Mouse (Mus musculus) midbrain, embryonic 13.5 days (tissue): Measurements from ENCODE around the gene Foxd2. TPM values are rescaled to one million over a fixed set of nuclear protein-coding genes. Genes with fewer than 3 reads are reported as not detected.

Experiments used
- ATAC-seq: fragments of 200-750 bp; cut with Nextera tagmentation; 2 replicates; pipeline ENCODE4 v1.8.0; 2017; ENCODE audit warnings: mild to moderate bottlenecking, moderate TSS enrichment, moderate library complexity
- H3K27ac ChIP-seq: fragments of 300-500 bp; sonication (generic); 2 replicates; pipeline ENCODE4 v1.5.1; 2015; ENCODE audit warnings: inconsistent platforms, mild to moderate bottlenecking, moderate library complexity
- H3K27me3 ChIP-seq: fragments of 300-500 bp; sonication (generic); 2 replicates; pipeline ENCODE4 v1.6.1; 2015; ENCODE audit warnings: mild to moderate bottlenecking, inconsistent platforms
- H3K36me3 ChIP-seq: fragments of 300-500 bp; sonication (generic); 2 replicates; pipeline ENCODE4 v1.6.1; 2015; ENCODE audit warnings: mild to moderate bottlenecking, inconsistent platforms
- H3K4me1 ChIP-seq: fragments of 300-500 bp; sonication (generic); replicated peaks from 2 replicates; pipeline ENCODE4 v1.6.1; 2015; ENCODE audit warnings: inconsistent platforms
- H3K4me2 ChIP-seq: fragments of 300-500 bp; sonication (generic); replicated peaks from 2 replicates; pipeline ENCODE4 v1.6.1; 2015; ENCODE audit warnings: moderate library complexity, mild to moderate bottlenecking, inconsistent platforms
- H3K4me3 ChIP-seq: fragments of 300-500 bp; sonication (generic); replicated peaks from 2 replicates; pipeline ENCODE4 v1.5.1; 2015; ENCODE audit warnings: mild to moderate bottlenecking, inconsistent platforms
- H3K9ac ChIP-seq: fragments of 300-500 bp; sonication (generic); replicated peaks from 2 replicates; pipeline ENCODE4 v1.6.1; 2015; ENCODE audit warnings: mild to moderate bottlenecking, inconsistent platforms
- H3K9me3 ChIP-seq: fragments of 300-500 bp; sonication (generic); 2 replicates; pipeline ENCODE4 v1.6.1; 2016; ENCODE audit warnings: mild to moderate bottlenecking, inconsistent platforms
- WGBS: fragments of 180-500 bp; shearing (Covaris S2); methylation state at CpG from one replicate; pipeline ENCODE4 v1.1.7; 2015; 5-methylcytosine and 5-hydroxymethylcytosine counted together
- polyA plus RNA-seq: library from polyadenylated mRNA; unstranded; fragments of >200 nt; fragmentation: Nextera tagmentation; extraction: Ambion mirVana; gene quantifications from 2 replicates; pipeline ENCODE4 v1.2.1, GENCODE M21; 2015

The Foxd2 gene
- polyA plus RNA-seq, 1 experiment from 2014 or later = 0.50 TPM

DNA sequence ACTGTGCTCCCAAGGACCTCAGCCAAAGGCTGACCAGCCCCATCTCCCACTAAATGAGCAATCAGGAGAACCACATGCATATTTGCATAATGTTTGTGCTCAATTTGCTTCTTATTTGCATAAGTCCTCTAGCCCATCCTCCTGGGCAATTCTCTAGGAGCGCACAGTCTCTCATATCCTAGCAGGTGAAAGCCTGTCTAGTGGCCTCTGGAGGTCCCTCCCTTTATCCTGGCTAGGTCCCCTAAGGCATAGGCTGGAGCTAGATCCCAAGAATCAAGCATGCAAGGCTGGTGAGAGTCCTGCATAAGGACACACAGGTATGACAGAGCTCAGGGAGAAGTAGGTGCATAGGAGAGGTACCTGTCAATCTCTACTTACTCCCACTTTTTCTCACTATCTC, 26.4 kb downstream of the Foxd2 start:
- H3K27me3 ChIP-seq = 0 out of 2 replicates have a peak, but pooled peaks cover 4% of the 10 kb centered on the region
- no peaks in the 10 kb centered on the region for H3K9me3 ChIP-seq
- no peak overlapping the region for H3K4me3 ChIP-seq
- H3K27ac ChIP-seq = no peak overlapping the region
- peak; percentile 55; the same call in 1 of the 2 replicates for ATAC-seq
- 0 out of 2 replicates have a peak, but pooled peaks cover 3% of the 10 kb centered on the region for H3K4me1 ChIP-seq
- H3K9ac ChIP-seq = no peak overlapping the region
- H3K4me2 ChIP-seq = no peak overlapping the region
- H3K36me3 ChIP-seq = no peaks in the 10 kb centered on the region
- 70% methylated on average over 1 of the region's 1 CpGs for WGBS

DNA sequence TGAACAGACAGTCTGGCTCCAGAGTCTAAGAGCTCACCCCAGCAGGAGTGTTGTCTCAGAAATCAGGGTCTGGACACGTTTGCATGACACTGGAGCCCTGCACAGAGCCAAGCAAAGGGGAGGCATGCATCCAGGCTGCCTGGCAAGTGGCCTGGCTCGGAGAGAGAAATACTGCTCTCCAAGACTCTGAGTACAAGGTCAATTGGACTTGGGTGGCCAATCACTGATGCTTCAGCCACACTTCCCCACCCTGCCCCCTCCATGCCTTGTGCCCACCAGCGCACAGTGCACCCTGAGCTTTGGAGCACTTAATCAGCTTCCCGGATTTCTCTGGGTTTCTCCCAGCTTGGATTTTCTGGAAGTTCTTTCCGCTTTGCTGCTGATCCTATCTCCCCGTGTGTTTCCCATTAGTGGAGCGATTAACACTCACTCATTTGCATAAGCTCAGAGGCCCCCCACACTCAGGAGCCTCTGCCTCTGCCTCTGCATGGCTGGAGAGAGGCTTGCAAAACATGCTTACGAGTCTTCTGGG, 32.2 kb downstream of the Foxd2 start:
- Histone ChIP-seq H3K4me1 (0 out of 2 replicates have a peak, but pooled peaks cover 3% of the 10 kb centered on the region), H3K4me2 (no peak overlapping the region), H3K4me3 (no peak overlapping the region), H3K9ac (no peak overlapping the region), H3K9me3 (no peaks in the 10 kb centered on the region), H3K27ac (no peak overlapping the region), H3K27me3 (no peaks in the 10 kb centered on the region), H3K36me3 (no peaks in the 10 kb centered on the region)
- WGBS = 13% methylated on average over 8 of the region's 8 CpGs
- ATAC-seq = peak; percentile 50; the same call in 1 of the 2 replicates

DNA sequence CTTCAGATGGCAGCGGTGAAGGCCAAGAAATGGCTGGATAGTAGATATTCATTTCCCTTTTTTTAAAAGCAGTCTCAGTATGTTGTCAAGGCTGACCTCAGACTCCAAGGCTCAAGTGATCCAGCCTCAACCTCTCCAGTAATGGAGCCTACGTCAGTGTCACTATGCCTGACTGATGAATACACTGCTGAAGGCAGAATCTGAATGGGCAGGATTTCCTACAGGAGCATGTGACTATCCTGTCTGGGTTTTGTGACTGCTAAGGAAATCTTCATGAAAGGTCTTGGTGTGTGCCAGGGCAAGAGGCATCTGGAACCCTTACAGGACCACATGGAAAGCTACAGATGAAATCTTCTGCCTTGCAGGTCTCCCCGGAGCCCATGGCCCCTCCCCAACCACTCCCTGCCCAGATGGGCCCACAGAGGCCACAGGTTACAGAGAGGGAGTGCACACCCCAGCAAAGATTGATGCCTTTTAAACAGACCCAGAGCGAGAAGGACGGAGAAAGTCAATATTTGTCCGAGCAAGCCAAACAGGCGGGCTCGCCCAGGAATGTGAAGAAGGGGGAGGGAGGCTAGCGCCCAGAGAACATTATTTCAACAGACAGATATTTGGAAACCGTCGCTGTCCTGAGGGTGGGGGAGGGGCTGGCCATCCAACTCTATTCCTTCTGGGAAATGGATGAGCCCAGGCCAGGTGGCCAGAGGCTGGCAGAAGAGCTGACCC, 38.7 kb downstream of the Foxd2 start:
- Histone ChIP-seq H3K27me3 (no peaks in the 10 kb centered on the region; the same call in 1 of the 2 replicates), H3K36me3 (no peaks in the 10 kb centered on the region), H3K27ac (no peak overlapping the region), H3K4me3 (no peak overlapping the region), H3K4me2 (no peak overlapping the region), H3K9ac (no peak overlapping the region), H3K9me3 (no peaks in the 10 kb centered on the region), H3K4me1 (0 out of 2 replicates have a peak, but pooled peaks cover 3% of the 10 kb centered on the region)
- WGBS = 68% methylated on average over 11 of the region's 11 CpGs
- ATAC-seq = no peak

DNA sequence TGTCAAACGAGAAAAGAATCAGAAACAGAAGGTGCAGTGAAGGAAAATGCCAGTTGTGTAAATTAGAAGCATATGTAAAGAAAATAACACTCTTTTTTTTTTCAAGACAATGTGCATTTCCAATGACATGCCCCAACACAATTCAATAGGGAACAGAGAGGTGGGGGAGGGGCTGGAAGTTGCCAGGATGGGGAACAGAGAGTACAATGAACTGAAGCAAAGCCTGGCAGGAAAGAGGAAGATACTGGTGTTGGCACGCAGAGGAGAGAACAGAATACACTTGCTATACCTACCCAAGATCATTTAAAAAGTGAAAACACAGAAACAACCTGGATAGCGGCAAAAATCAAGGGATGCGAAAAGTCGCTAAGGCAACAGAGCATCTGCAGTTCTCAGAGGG, 45.5 kb downstream of the Foxd2 start:
- Histone ChIP-seq H3K27ac (no peak overlapping the region), H3K27me3 (peaks cover 3% of the 10 kb centered on the region), H3K4me2 (no peak overlapping the region), H3K9me3 (no peaks in the 10 kb centered on the region), H3K9ac (no peak overlapping the region), H3K4me3 (no peak overlapping the region), H3K36me3 (no peaks in the 10 kb centered on the region), H3K4me1 (0 out of 2 replicates have a peak, but pooled peaks cover 3% of the 10 kb centered on the region)
- WGBS = 84% methylated on average over 5 of the region's 5 CpGs
- ATAC-seq = no peak

DNA sequence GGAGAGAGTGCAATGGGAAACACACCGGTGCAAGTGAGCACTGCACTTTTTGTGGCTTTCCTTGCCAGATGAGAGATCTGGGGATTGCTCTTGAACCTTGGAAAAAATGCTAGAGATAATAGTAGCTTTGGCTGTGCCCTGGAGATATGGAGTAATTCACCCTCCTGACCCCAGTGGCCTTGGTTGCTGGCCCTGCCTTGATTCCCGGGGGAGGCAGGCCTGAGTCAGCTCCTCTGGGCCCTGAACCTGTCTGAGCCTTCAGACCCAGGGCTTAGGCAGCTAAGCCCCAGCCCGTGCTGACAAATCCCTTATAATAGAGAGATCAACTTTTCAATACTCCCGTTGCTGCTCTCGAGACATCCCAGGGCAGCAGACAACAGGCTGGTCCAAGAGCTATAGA, 50.2 kb downstream of the Foxd2 start:
- 24% methylated on average over 5 of the region's 5 CpGs for WGBS
- no peak for ATAC-seq
- H3K4me2 ChIP-seq = no peak overlapping the region

More for the DNA sequence above, 50.2 kb downstream of the Foxd2 start:
- no peak overlapping the region for H3K9ac ChIP-seq
- H3K9me3 ChIP-seq = no peaks in the 10 kb centered on the region
- H3K27ac ChIP-seq = no peak overlapping the region
- peaks cover 3% of the 10 kb centered on the region; the same call in 1 of the 2 replicates for H3K27me3 ChIP-seq
- H3K36me3 ChIP-seq = no peaks in the 10 kb centered on the region
- H3K4me3 ChIP-seq = no peak overlapping the region
- H3K4me1 ChIP-seq = no peaks in the 10 kb centered on the region

Other genes starting within 250 kb of the Foxd2 start
- 0.08 TPM in 1 of 2 replicates, not detected in the other for gene Gm12830, start 87.2 kb downstream of the Foxd2 start, polyA plus RNA-seq
- gene Foxe3, start 17.1 kb upstream of the Foxd2 start, polyA plus RNA-seq = not detected in 2 replicates
- 163 TPM in 2 replicates for gene Cmpk1, start 78.4 kb upstream of the Foxd2 start, polyA plus RNA-seq
- gene Stil, start 91.3 kb upstream of the Foxd2 start, polyA plus RNA-seq = 4.7 and 5.7 TPM in 2 replicates
- gene Tal1, start 147.6 kb upstream of the Foxd2 start, polyA plus RNA-seq = 7.6 and 11.9 TPM in 2 replicates
- gene Pdzk1ip1, start 179.8 kb upstream of the Foxd2 start, polyA plus RNA-seq = 5.9 and 6.3 TPM in 2 replicates
- 3.6 and 4.4 TPM in 2 replicates for gene Cyp4x1, start 225.4 kb upstream of the Foxd2 start, polyA plus RNA-seq